Mouse (Mus musculus) heart, adult 2 months (tissue): ENCODE results near the gene Morc4. TPM values are rescaled to one million over a fixed set of nuclear protein-coding genes. Genes with fewer than 3 reads are reported as not detected.

ENCODE experiments used
- DNase-seq, 2 experiments: peaks; one replicate each; pipeline ENCODE4 v3.0.0; 2021
- H3K27ac ChIP-seq: fragments of 200-600 bp; 2 replicates; pipeline ENCODE4 v1.8.1; 2022
- H3K27me3 ChIP-seq: fragments of 200-500 bp; 2 replicates; pipeline ENCODE4 v1.6.1; 2012; ENCODE audit warnings: mild to moderate bottlenecking, low read length, inconsistent platforms, mixed read lengths; ENCODE audit not compliant: control insufficient read depth, insufficient read depth
- H3K36me3 ChIP-seq: fragments of 200-500 bp; 2 replicates; pipeline ENCODE4 v1.6.1; 2012; ENCODE audit warnings: low read length, inconsistent platforms; ENCODE audit not compliant: control insufficient read depth, insufficient read depth
- H3K4me1 ChIP-seq: fragments of 200-500 bp; 2 replicates; pipeline ENCODE4 v1.6.1; 2011; ENCODE audit warnings: low read length; ENCODE audit not compliant: control insufficient read depth, insufficient read depth
- H3K4me3 ChIP-seq: fragments of 200-600 bp; 2 replicates; pipeline ENCODE4 v1.8.1; 2022
- H3K79me2 ChIP-seq: fragments of 200-500 bp; replicated peaks from 2 replicates; pipeline ENCODE4 v1.6.1; 2012; ENCODE audit warnings: mild to moderate bottlenecking, inconsistent platforms, low read length, moderate library complexity, mixed read lengths; ENCODE audit not compliant: control insufficient read depth, insufficient read depth
- H3K9ac ChIP-seq: fragments of 200-500 bp; 2 replicates; pipeline ENCODE4 v1.6.1; 2012; ENCODE audit warnings: low read depth, mild to moderate bottlenecking, control low read depth, inconsistent platforms, low read length, mixed read lengths
- CTCF ChIP-seq: fragments of 200-600 bp; IDR thresholded peaks from 2 replicates; pipeline ENCODE4 v1.8.1; 2022; ENCODE audit warnings: antibody characterized with exemption, mild to moderate bottlenecking, moderate library complexity
- EP300 ChIP-seq: fragments of 200-500 bp; IDR thresholded peaks from 2 replicates; pipeline ENCODE4 v1.6.1; 2011; ENCODE audit warnings: low read depth, low read length, control low read depth; ENCODE audit not compliant: insufficient read depth
- POLR2A ChIP-seq: fragments of 200-500 bp; IDR thresholded peaks from 2 replicates; pipeline ENCODE4 v1.6.1; 2011; ENCODE audit warnings: mild to moderate bottlenecking, low read depth, low read length, control low read depth; ENCODE audit not compliant: insufficient read depth
- WGBS: fragments of 180-500 bp; shearing (Covaris S2); methylation state at CpG from one replicate; pipeline ENCODE4 v1.1.7; 2018; 5-methylcytosine and 5-hydroxymethylcytosine counted together
- intact Hi-C: fragments of 180-260 bp; cut with DNase I; formaldehyde crosslinking; loops from one replicate; pipeline ENCODE4 v1.15.1; 2025
- polyA plus RNA-seq: library from polyadenylated mRNA; depleted of rRNA; stranded (reverse); fragments of >200 nt; gene quantifications from 2 replicates; pipeline ENCODE4 v1.2.3, GENCODE M21; 2012
- total RNA-seq, 2 experiments: library from RNA; stranded (reverse); gene quantifications; 2 replicates each; pipeline ENCODE4 v1.2.3; 2021

Morc4 gene
- total and polyA plus RNA-seq, 3 experiments: 1.7 to 5.4 (median 3.3) TPM

DNA sequence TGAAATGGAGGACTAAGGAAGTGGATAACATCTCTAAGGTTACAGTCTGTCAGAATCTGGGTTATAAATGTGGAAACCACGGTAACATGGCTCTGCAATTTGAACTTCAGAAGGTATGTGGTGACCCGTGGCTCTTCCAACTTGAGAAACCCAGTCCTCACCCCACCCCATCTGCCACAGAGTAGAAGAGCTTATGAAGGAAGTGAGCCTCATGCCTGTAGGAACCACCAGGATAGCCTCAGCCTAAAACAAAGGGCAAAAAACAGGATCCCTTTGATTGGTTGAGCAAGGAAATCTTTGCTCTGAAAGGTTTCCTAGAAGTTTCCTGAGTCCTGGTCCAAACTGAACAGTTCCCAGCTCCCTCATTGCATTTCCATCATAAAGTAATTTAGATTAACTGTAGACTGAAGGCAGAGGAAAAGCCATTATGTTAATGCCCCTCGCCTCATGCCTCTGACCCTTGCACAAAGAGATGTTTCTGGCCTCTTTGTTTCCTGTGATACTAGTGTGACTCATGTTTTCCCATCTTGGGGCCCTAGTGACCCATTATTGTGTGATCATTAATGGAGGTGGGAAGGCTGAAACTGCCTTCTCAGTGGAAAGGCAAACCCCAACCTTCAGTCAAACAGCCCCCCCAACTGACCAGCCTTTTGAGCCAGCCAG, 58.7 kb downstream of the Morc4 start:
- 61% methylated on average over 3 of the region's 3 CpGs for WGBS

DNA sequence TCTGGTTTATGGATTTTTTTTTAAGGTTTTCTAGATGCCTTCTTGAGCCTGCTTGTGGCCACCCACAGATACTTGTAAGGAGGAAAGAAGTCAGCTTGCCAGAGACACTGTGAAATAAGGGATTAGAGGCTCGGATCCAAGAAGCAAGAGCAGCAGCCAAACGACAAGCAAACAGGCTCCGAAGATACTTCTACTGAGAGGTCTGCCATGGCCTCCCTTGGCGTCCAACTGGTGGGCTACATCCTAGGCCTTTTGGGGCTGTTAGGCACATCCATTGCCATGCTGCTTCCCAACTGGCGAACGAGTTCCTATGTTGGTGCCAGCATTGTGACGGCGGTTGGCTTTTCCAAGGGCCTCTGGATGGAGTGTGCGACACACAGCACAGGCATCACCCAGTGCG, 63.0 kb downstream of the Morc4 start:
- H3K27me3 ChIP-seq: no peaks in the 10 kb centered on the region
- intact Hi-C loops: no loop called here
- no peak overlapping the region for H3K9ac ChIP-seq
- no peak for TF ChIP-seq EP300
- no peak for TF ChIP-seq POLR2A
- TF ChIP-seq CTCF: no peak
- 77% methylated on average over 10 of the region's 10 CpGs for WGBS
- H3K27ac ChIP-seq: no peak overlapping the region
- no peaks in the 10 kb centered on the region for H3K79me2 ChIP-seq
- H3K36me3 ChIP-seq: no peaks in the 10 kb centered on the region
- no peak for DNase-seq
- no peak overlapping the region for H3K4me3 ChIP-seq
- no peaks in the 10 kb centered on the region for H3K4me1 ChIP-seq

More for the DNA sequence above, 58.7 kb downstream of the Morc4 start:
- no peak overlapping the region for H3K4me3 ChIP-seq
- no peak overlapping the region for H3K27ac ChIP-seq
- no peaks in the 10 kb centered on the region for H3K27me3 ChIP-seq
- no peaks in the 10 kb centered on the region for H3K4me1 ChIP-seq
- DNase-seq: no peak
- intact Hi-C loops: no loop called here
- H3K79me2 ChIP-seq: no peaks in the 10 kb centered on the region
- no peaks in the 10 kb centered on the region for H3K36me3 ChIP-seq
- H3K9ac ChIP-seq: no peak overlapping the region
- TF ChIP-seq EP300 (no peak), POLR2A (no peak), CTCF (no peak)

DNA sequence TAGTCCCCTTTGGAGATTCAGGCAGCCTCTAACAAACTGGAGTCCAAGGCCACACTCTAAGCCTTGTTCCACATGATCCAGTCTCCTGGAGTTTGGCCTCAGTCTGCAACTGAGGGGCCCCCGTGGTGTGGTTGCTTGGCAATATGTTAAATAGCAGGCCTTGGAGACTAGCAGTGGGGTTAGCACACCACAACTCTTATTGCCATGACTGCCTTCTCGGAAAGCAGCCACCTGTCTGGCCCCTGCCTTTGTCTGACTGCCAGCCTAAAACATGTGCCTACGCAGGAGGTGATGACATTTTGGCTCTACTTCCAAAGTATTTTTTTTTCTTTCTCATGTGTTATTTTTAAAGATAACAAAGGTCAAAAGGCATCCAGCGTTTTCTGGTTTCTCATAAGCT, 63.4 kb downstream of the Morc4 start:
- H3K9ac ChIP-seq: no peak overlapping the region
- no peak overlapping the region for H3K27ac ChIP-seq
- 51% methylated on average over 4 of the region's 4 CpGs for WGBS
- H3K4me3 ChIP-seq: no peak overlapping the region
- no peaks in the 10 kb centered on the region for H3K36me3 ChIP-seq
- TF ChIP-seq EP300 (no peak), CTCF (no peak), POLR2A (no peak)
- no peaks in the 10 kb centered on the region for H3K27me3 ChIP-seq
- no peak for DNase-seq
- intact Hi-C loops: no loop called here
- no peaks in the 10 kb centered on the region for H3K79me2 ChIP-seq
- H3K4me1 ChIP-seq: no peaks in the 10 kb centered on the region

DNA sequence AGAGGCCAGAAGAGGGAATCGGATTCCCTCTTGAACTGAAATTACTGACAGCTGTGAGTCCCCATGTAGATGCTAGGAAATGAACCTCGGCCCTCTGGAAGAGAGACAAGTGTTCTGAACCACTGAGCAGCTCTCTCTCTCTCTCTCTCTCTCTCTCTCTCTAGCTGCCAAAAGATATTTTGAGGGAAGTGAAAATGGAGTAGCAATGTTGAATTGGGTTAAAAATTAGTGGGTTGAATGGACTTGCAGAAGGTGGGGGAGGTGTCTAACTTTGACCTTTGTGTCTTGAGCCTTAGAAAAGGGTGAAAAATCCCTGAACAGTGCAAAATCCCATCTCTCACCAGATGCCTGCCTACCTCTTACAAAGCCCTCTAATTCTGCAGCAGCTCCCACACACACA, 64.1 kb downstream of the Morc4 start:
- H3K4me3 ChIP-seq: no peak overlapping the region
- no peaks in the 10 kb centered on the region for H3K27me3 ChIP-seq
- intact Hi-C loops: no loop called here
- H3K9ac ChIP-seq: no peak overlapping the region
- DNase-seq: no peak
- no peaks in the 10 kb centered on the region for H3K4me1 ChIP-seq
- 69% methylated on average over 2 of the region's 2 CpGs for WGBS
- no peak overlapping the region for H3K27ac ChIP-seq
- no peaks in the 10 kb centered on the region for H3K79me2 ChIP-seq
- TF ChIP-seq EP300 (no peak), POLR2A (no peak), CTCF (no peak)
- H3K36me3 ChIP-seq: no peaks in the 10 kb centered on the region

GRCm38 (mm10) chrX:139805918-139806317, 65.6 kb downstream of the Morc4 start:
- WGBS: 92% methylated on average over 4 of the region's 4 CpGs
- Histone ChIP-seq H3K79me2 (no peaks in the 10 kb centered on the region), H3K9ac (no peak overlapping the region), H3K4me1 (no peaks in the 10 kb centered on the region), H3K36me3 (no peaks in the 10 kb centered on the region), H3K27me3 (no peaks in the 10 kb centered on the region), H3K4me3 (no peak overlapping the region), H3K27ac (no peak overlapping the region)
- no peak for DNase-seq
- TF ChIP-seq POLR2A (no peak), CTCF (no peak), EP300 (no peak)
- intact Hi-C loops: no loop called here

DNA sequence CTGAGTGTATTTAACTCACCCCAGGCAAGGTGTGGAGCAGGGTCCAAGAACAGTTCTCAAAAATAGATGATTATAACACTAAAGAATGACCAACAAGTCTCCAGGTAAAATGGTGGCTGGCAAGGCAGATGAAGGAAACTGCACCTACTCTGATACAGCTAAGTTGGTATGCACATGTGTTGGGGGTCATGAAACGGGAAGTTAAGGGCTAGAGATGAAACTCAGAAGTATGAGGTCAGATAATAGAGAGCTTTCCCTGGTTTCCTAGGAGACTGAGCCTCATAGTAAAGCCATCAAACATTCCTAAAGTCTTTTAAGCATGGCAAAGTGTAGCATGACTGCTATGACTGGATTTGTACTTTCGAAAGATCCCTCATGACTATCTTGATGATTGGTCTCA, 68.4 kb downstream of the Morc4 start:
- no peak for DNase-seq
- no peaks in the 10 kb centered on the region for H3K27me3 ChIP-seq
- no peak overlapping the region for H3K4me3 ChIP-seq
- no peaks in the 10 kb centered on the region for H3K79me2 ChIP-seq
- no peak overlapping the region for H3K9ac ChIP-seq
- TF ChIP-seq CTCF: no peak
- no peak for TF ChIP-seq EP300
- no peak for TF ChIP-seq POLR2A
- H3K36me3 ChIP-seq: no peaks in the 10 kb centered on the region
- H3K4me1 ChIP-seq: no peaks in the 10 kb centered on the region
- 64% methylated on average over 2 of the region's 2 CpGs for WGBS
- intact Hi-C loops: no loop called here
- H3K27ac ChIP-seq: no peak overlapping the region
